Mouse (Mus musculus) Patski (cell line): ENCODE measurements around the gene Plekhs1. TPM values are rescaled to one million over a fixed set of nuclear protein-coding genes. Genes with fewer than 3 reads are reported as not detected.
"Not testable (repeated sequence)": the region's sequence is repeated elsewhere in the genome, so short reads cannot be mapped to it uniquely, and the experiment has no call there.

Experiments used
- ATAC-seq: fragments of 100-300 bp; one replicate; pipeline ENCODE4 v1.8.0; 2021
- CTCF ChIA-PET: fragments of 350-600 bp; sonication (Branson Sonifier 250); formaldehyde crosslinking; loops from one replicate; lab custom pipeline; 2022; ENCODE audit warnings: inconsistent platforms; lab: Charles Lee
- POLR2A ChIA-PET: fragments of 350-600 bp; sonication (Branson Sonifier 250); formaldehyde crosslinking; loops from one replicate; lab custom pipeline; 2022; ENCODE audit warnings: antibody characterized with exemption, inconsistent platforms; lab: Charles Lee
- DNase-seq: peaks from one replicate; pipeline ENCODE4 v3.0.0-alpha.2; 2011; ENCODE audit warnings: low read depth, low spot score
- H3K27me3 ChIP-seq: fragments of 371-371 bp; one replicate; pipeline ENCODE4 v1.5.1; 2021
- CTCF ChIP-seq: fragments of 100-300 bp; IDR thresholded peaks from one replicate; pipeline ENCODE4 v1.5.1; 2021
- in situ Hi-C: fragments of 300-500 bp; cut with MboI; formaldehyde crosslinking; loops from 3 replicates; pipeline ENCODE4 v1.11.1; 2018; ENCODE audit warnings: low pct_unique_long_range_greater_than_20kb, mixed read lengths
- polyA plus RNA-seq: library from polyadenylated mRNA; unstranded; gene quantifications from one replicate; pipeline ENCODE4 v1.2.3, GENCODE M21; 2021

Gene Plekhs1
- polyA plus RNA-seq, 1 experiment from 2014 or later: 1.8 TPM

GRCm38 (mm10) chr19:56476546-56476945 lies 15.1 kb downstream of the Plekhs1 start:
- ChIA-PET POLR2A (no interaction called here), CTCF (no interaction called here)
- DNase-seq (no peak), ATAC-seq (no peak)
- no peak for TF ChIP-seq CTCF
- in situ Hi-C loops: no loop called here
- H3K27me3 ChIP-seq: no peaks in the 10 kb centered on the region

- DNase-seq (no peak), ATAC-seq (no peak)
- TF ChIP-seq CTCF: no peak
- CTCF ChIA-PET: no interaction called here
- H3K27me3 ChIP-seq: no peaks in the 10 kb centered on the region
- in situ Hi-C loops: no loop called here
- POLR2A ChIA-PET: no interaction called here
Observed at GRCm38 (mm10) chr19:56477253-56477652, 15.8 kb downstream of the Plekhs1 start.

- no peak for DNase-seq
- H3K27me3 ChIP-seq: no peaks in the 10 kb centered on the region
- ChIA-PET CTCF (no interaction called here), POLR2A (no interaction called here)
- no peak for TF ChIP-seq CTCF
- ATAC-seq: no peak
- in situ Hi-C loops: no loop called here
Observed at GRCm38 (mm10) chr19:56477832-56478231, 16.4 kb downstream of the Plekhs1 start.

GRCm38 (mm10) chr19:56484630-56485375 lies 23.4 kb downstream of the Plekhs1 start:
- in situ Hi-C loops: no loop called here
- ATAC-seq (no peak), DNase-seq (no peak)
- no peaks in the 10 kb centered on the region for H3K27me3 ChIP-seq
- POLR2A ChIA-PET: no interaction called here
- CTCF ChIA-PET: no interaction called here
- no peak for TF ChIP-seq CTCF

- no peak for TF ChIP-seq CTCF
- H3K27me3 ChIP-seq: no peaks in the 10 kb centered on the region
- in situ Hi-C loops: no loop called here
- ChIA-PET POLR2A (no interaction called here), CTCF (no interaction called here)
- no peak for ATAC-seq
- DNase-seq: no peak
Observed at GRCm38 (mm10) chr19:56485376-56486271, 24.2 kb downstream of the Plekhs1 start.

- POLR2A ChIA-PET: no interaction called here
- in situ Hi-C loops: no loop called here
Observed at GRCm38 (mm10) chr19:56486926-56487325, 25.5 kb downstream of the Plekhs1 start.

GRCm38 (mm10) chr19:56487339-56487738 lies 25.9 kb downstream of the Plekhs1 start:
- ChIA-PET CTCF (no interaction called here), POLR2A (no interaction called here)
- no peaks in the 10 kb centered on the region for H3K27me3 ChIP-seq
- no peak for ATAC-seq
- TF ChIP-seq CTCF: no peak
- in situ Hi-C loops: no loop called here
- DNase-seq: no peak

More at GRCm38 (mm10) chr19:56486926-56487325, 25.5 kb downstream of the Plekhs1 start:
- ATAC-seq (no peak), DNase-seq (no peak)
- CTCF ChIA-PET: no interaction called here
- TF ChIP-seq CTCF: no peak
- no peaks in the 10 kb centered on the region for H3K27me3 ChIP-seq

GRCm38 (mm10) chr19:56489601-56490000 lies 28.2 kb downstream of the Plekhs1 start:
- CTCF ChIA-PET: interaction anchor here (0.9 to 1.3 kb wide), 2 partner anchors 29 to 58 kb away, joined by 3 to 4 read pairs; no protein-coding TSS in a partner anchor
- in situ Hi-C loops: no loop called here
- H3K27me3 ChIP-seq: no peaks in the 10 kb centered on the region
- ATAC-seq (no peak), DNase-seq (no peak)
- POLR2A ChIA-PET: no interaction called here
- no peak for TF ChIP-seq CTCF

GRCm38 (mm10) chr19:56494157-56494556 lies 32.7 kb downstream of the Plekhs1 start:
- in situ Hi-C loops, ATAC-seq, H3K27me3 ChIP-seq, DNase-seq, POLR2A ChIA-PET: not testable (repeated sequence)
- CTCF ChIA-PET: interaction anchor here (1.4 to 2.9 kb wide), 4 partner anchors 11 to 40 kb away, joined by 3 to 8 read pairs (median 5); no protein-coding TSS in a partner anchor

- H3K27me3 ChIP-seq, DNase-seq, POLR2A ChIA-PET, ATAC-seq, in situ Hi-C loops: not testable (repeated sequence)
- CTCF ChIA-PET: interaction anchor here (2.0 kb wide), 1 partner anchor 10 kb away, joined by 4 read pairs; no protein-coding TSS in a partner anchor
Observed at GRCm38 (mm10) chr19:56503069-56503468, 41.6 kb downstream of the Plekhs1 start.

GRCm38 (mm10) chr19:56503525-56503924 lies 42.1 kb downstream of the Plekhs1 start:
- CTCF ChIA-PET: interaction anchor here (1.3 to 2.0 kb wide), 2 partner anchors 10 to 80 kb away, joined by 4 read pairs; no protein-coding TSS in a partner anchor
- H3K27me3 ChIP-seq, POLR2A ChIA-PET, ATAC-seq, in situ Hi-C loops, DNase-seq: not testable (repeated sequence)

- DNase-seq, in situ Hi-C loops, CTCF ChIA-PET, ATAC-seq, H3K27me3 ChIP-seq, POLR2A ChIA-PET: not testable (repeated sequence)
Observed at GRCm38 (mm10) chr19:56511207-56511606, 49.8 kb downstream of the Plekhs1 start.

GRCm38 (mm10) chr19:56513527-56513926 lies 52.1 kb downstream of the Plekhs1 start:
- in situ Hi-C loops, H3K27me3 ChIP-seq, DNase-seq, POLR2A ChIA-PET, ATAC-seq: not testable (repeated sequence)
- CTCF ChIA-PET: interaction anchor here (1.1 to 1.5 kb wide), 2 partner anchors 10 to 13 kb away, joined by 4 read pairs; no protein-coding TSS in a partner anchor

- in situ Hi-C loops, DNase-seq, ATAC-seq, H3K27me3 ChIP-seq: not testable (repeated sequence)
- POLR2A ChIA-PET: interaction anchor here (1.2 kb wide), 1 partner anchor 96 kb away, joined by 6 read pairs; no protein-coding TSS in a partner anchor
- CTCF ChIA-PET: interaction anchor here (1.0 kb wide), 1 partner anchor 256 kb away, joined by 3 read pairs; no protein-coding TSS in a partner anchor
Observed at GRCm38 (mm10) chr19:56519408-56519807, 58.0 kb downstream of the Plekhs1 start.
